Mouse (Mus musculus) lung, embryonic 16.5 days (tissue): ENCODE data around the gene Ccdc40. TPM values are rescaled to one million over a fixed set of nuclear protein-coding genes. Genes with fewer than 3 reads are reported as not detected.

Source experiments
- ATAC-seq: fragments of 200-750 bp; cut with Nextera tagmentation; 2 replicates; pipeline ENCODE4 v1.8.0; 2017; ENCODE audit warnings: low read depth, mild to moderate bottlenecking, moderate library complexity
- H3K27ac ChIP-seq: fragments of 300-500 bp; sonication (generic); 2 replicates; pipeline ENCODE4 v1.5.1; 2014; ENCODE audit warnings: mild to moderate bottlenecking, control low read depth, low read length
- H3K27me3 ChIP-seq: fragments of 300-500 bp; sonication (generic); 2 replicates; pipeline ENCODE4 v1.6.1; 2014; ENCODE audit warnings: low read depth, low read length, mixed read lengths; ENCODE audit not compliant: control insufficient read depth, insufficient read depth
- H3K36me3 ChIP-seq: fragments of 300-500 bp; sonication (generic); 2 replicates; pipeline ENCODE4 v1.6.1; 2014; ENCODE audit warnings: low read length; ENCODE audit not compliant: control insufficient read depth, insufficient read depth
- H3K4me1 ChIP-seq: fragments of 300-500 bp; sonication (generic); replicated peaks from 2 replicates; pipeline ENCODE4 v1.6.1; 2014; ENCODE audit warnings: low read length, mixed read lengths; ENCODE audit not compliant: control insufficient read depth, insufficient read depth
- H3K4me2 ChIP-seq: fragments of 300-500 bp; sonication (generic); 2 replicates; pipeline ENCODE4 v1.6.1; 2014; ENCODE audit warnings: low read depth, low read length, control low read depth
- H3K4me3 ChIP-seq: fragments of 300-500 bp; sonication (generic); 2 replicates; pipeline ENCODE4 v1.5.1; 2014; ENCODE audit warnings: mild to moderate bottlenecking, low read length, control low read depth
- H3K9ac ChIP-seq: fragments of 300-500 bp; sonication (generic); 2 replicates; pipeline ENCODE4 v1.6.1; 2014; ENCODE audit warnings: low read length, control low read depth
- H3K9me3 ChIP-seq: fragments of 300-500 bp; sonication (generic); 2 replicates; pipeline ENCODE4 v1.6.1; 2016; ENCODE audit warnings: low read length; ENCODE audit not compliant: control insufficient read depth
- WGBS: fragments of 180-500 bp; shearing (Covaris S2); extraction: QIAGEN DNeasy Blood & Tissue Kit; methylation state at CpG from one replicate; pipeline ENCODE4 v1.1.7; 2014; 5-methylcytosine and 5-hydroxymethylcytosine counted together
- polyA plus RNA-seq: library from polyadenylated mRNA; unstranded; fragments of >200 nt; fragmentation: Nextera tagmentation; extraction: Ambion mirVana; gene quantifications from 2 replicates; pipeline ENCODE4 v1.2.1, GENCODE M21; 2015

Ccdc40 gene
- polyA plus RNA-seq, 1 experiment from 2014 or later, result 6.3 TPM

- under 1% methylated on average over 18 of the region's 18 CpGs for WGBS
- H3K4me1 ChIP-seq, result peaks cover 49% of the 10 kb centered on the region
- ATAC-seq, result peak; percentile 90
- no peaks in the 10 kb centered on the region for H3K36me3 ChIP-seq
- H3K27me3 ChIP-seq, result no peaks in the 10 kb centered on the region
- peak overlapping the region; percentile 97 for H3K27ac ChIP-seq
- H3K4me2 ChIP-seq, result peak overlapping the region; percentile 59
- peak overlapping the region; percentile 34 for H3K4me3 ChIP-seq
- H3K9ac ChIP-seq, result peak overlapping the region; percentile 57
- no peaks in the 10 kb centered on the region for H3K9me3 ChIP-seq
These were observed 13.1 kb upstream of the Ccdc40 start for GRCm38 (mm10) chr11:119215038-119215904.

GRCm38 (mm10) chr11:119215905-119216507, 12.4 kb upstream of the Ccdc40 start:
- no peaks in the 10 kb centered on the region for H3K36me3 ChIP-seq
- peak overlapping the region; percentile 57 for H3K9ac ChIP-seq
- H3K4me1 ChIP-seq, result peaks cover 44% of the 10 kb centered on the region
- no peaks in the 10 kb centered on the region for H3K9me3 ChIP-seq
- H3K4me3 ChIP-seq, result peak overlapping the region; percentile 34
- H3K27me3 ChIP-seq, result no peaks in the 10 kb centered on the region
- 24% methylated on average over 9 of the region's 9 CpGs for WGBS
- peak overlapping the region; percentile 59 for H3K4me2 ChIP-seq
- peak overlapping the region; percentile 97 for H3K27ac ChIP-seq
- ATAC-seq, result peak; percentile 22

DNA sequence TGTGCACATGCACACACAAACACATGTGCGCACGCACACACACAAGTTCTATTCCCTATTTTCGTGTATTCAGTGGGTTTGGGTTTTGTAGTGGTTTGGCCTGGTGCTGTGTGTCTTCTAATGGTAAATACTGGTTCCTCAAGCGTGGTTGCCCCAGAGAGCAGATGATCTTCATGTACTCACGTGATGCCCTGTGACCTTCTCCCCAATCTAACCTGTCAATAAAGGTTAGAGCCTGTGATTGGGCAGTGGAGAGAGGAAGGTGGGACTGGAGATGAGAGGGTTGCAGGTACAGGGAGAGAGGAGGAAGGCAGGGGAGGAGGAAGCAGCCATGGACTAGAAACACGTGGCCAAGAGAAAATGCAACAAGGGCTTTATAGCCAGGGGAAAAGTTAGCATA, 10.5 kb upstream of the Ccdc40 start:
- Histone ChIP-seq H3K36me3 (no peaks in the 10 kb centered on the region), H3K4me2 (no peak overlapping the region), H3K27me3 (no peaks in the 10 kb centered on the region), H3K9ac (no peak overlapping the region), H3K4me1 (peaks cover 48% of the 10 kb centered on the region), H3K27ac (no peak overlapping the region), H3K4me3 (no peak overlapping the region), H3K9me3 (no peaks in the 10 kb centered on the region)
- ATAC-seq, result no peak
- 90% methylated on average over 6 of the region's 6 CpGs for WGBS

- H3K4me3 ChIP-seq, result no peak overlapping the region
- H3K36me3 ChIP-seq, result no peaks in the 10 kb centered on the region
- H3K27ac ChIP-seq, result no peak overlapping the region
- 0 out of 2 replicates have a peak overlapping the region, but pooled peaks have one; percentile 1 for H3K4me2 ChIP-seq
- no peak overlapping the region for H3K9ac ChIP-seq
- H3K9me3 ChIP-seq, result no peaks in the 10 kb centered on the region
- WGBS, result 31% methylated on average over 17 of the region's 17 CpGs
- H3K4me1 ChIP-seq, result peaks cover 49% of the 10 kb centered on the region
- no peak for ATAC-seq
- H3K27me3 ChIP-seq, result no peaks in the 10 kb centered on the region
These were observed 8.4 kb upstream of the Ccdc40 start for GRCm38 (mm10) chr11:119219816-119220465.

GRCm38 (mm10) chr11:119221812-119222510, 6.4 kb upstream of the Ccdc40 start:
- Histone ChIP-seq H3K36me3 (no peaks in the 10 kb centered on the region), H3K27ac (no peak overlapping the region), H3K9ac (no peak overlapping the region), H3K27me3 (no peaks in the 10 kb centered on the region), H3K4me2 (no peak overlapping the region), H3K4me1 (peaks cover 48% of the 10 kb centered on the region), H3K9me3 (no peaks in the 10 kb centered on the region), H3K4me3 (no peak overlapping the region)
- no peak for ATAC-seq
- 41% methylated on average over 10 of the region's 11 CpGs for WGBS

GRCm38 (mm10) chr11:119223124-119223890, 5.1 kb upstream of the Ccdc40 start:
- ATAC-seq, result peak; percentile 79
- Histone ChIP-seq H3K36me3 (no peaks in the 10 kb centered on the region), H3K9me3 (no peaks in the 10 kb centered on the region), H3K27ac (peak overlapping the region; percentile 91), H3K4me2 (peak overlapping the region; percentile 24; the same call in 1 of the 2 replicates), H3K27me3 (no peaks in the 10 kb centered on the region), H3K9ac (peak overlapping the region; percentile 6; the same call in 1 of the 2 replicates), H3K4me1 (peaks cover 51% of the 10 kb centered on the region), H3K4me3 (no peak overlapping the region)
- 53% methylated on average over 20 of the region's 20 CpGs for WGBS

DNA sequence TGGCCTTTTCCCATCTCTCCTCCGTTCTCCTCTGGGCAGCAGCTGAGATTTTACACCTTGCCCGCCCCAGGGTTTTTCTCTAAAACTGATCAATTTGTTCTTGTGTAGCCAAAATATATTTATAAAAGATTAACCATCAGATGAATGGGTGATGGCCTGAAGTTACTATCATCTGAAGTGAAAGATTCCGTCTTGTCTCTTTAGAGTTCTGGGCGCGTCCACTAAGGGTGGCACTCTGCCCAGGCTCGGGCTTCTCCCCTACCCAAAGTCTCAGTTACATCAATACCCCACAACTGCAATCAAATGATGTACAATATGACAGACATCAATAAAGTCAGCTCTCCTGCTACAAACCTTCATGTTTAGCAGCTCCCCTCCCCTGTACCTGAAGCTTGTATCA, 3.4 kb upstream of the Ccdc40 start:
- Histone ChIP-seq H3K27me3 (no peaks in the 10 kb centered on the region), H3K9ac (no peak overlapping the region), H3K4me2 (no peak overlapping the region), H3K4me3 (no peak overlapping the region), H3K27ac (no peak overlapping the region), H3K36me3 (no peaks in the 10 kb centered on the region), H3K4me1 (peaks cover 54% of the 10 kb centered on the region), H3K9me3 (no peaks in the 10 kb centered on the region)
- ATAC-seq, result no peak
- 91% methylated on average over 6 of the region's 6 CpGs for WGBS

DNA sequence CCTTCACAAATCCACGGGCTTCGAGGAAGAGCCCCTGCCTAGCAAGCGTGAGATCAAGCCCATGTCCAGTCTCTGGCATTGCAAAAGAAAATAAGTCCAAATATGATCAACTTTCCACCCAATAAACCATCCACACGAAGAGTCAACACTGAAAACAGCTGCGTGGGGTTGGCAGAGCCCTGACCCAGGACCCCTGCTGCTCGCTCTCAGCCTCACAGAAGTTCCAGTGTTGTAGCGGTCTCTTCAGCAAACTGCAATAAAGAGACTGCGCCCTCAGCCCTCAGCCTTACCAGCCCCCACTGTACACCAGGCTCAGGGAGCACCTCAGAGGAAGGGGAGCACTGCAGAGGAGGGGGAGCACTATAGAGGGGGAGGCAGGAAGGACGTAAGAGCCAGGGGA, 2.7 kb upstream of the Ccdc40 start:
- H3K4me1 ChIP-seq, result peaks cover 49% of the 10 kb centered on the region
- H3K9me3 ChIP-seq, result no peaks in the 10 kb centered on the region
- no peak for ATAC-seq
- WGBS, result 74% methylated on average over 9 of the region's 9 CpGs
- H3K36me3 ChIP-seq, result no peaks in the 10 kb centered on the region
- no peak overlapping the region for H3K4me3 ChIP-seq
- no peak overlapping the region for H3K9ac ChIP-seq
- no peaks in the 10 kb centered on the region for H3K27me3 ChIP-seq
- no peak overlapping the region for H3K4me2 ChIP-seq
- H3K27ac ChIP-seq, result no peak overlapping the region
